Mouse (Mus musculus) MEL (cell line): ENCODE measurements around the gene Unc13b. TPM values are rescaled to one million over a fixed set of nuclear protein-coding genes. Genes with fewer than 3 reads are reported as not detected.

ENCODE experiments used
- DNase-seq: peaks from one replicate; pipeline ENCODE4 v3.0.0; 2011; ENCODE audit warnings: low read depth, low spot score
- H3K27ac ChIP-seq: 2 replicates; pipeline ENCODE4 v1.5.1; 2012; ENCODE audit warnings: low read depth, mild to moderate bottlenecking, control low read depth, low read length, moderate library complexity; ENCODE audit not compliant: control insufficient read depth
- H3K27me3 ChIP-seq, 2 experiments: fragments of 150-350 bp in 1 of 2; sonication (generic) in 1 of 2; 2 replicates each; pipeline ENCODE4 v1.6.1; 2012; ENCODE audit warnings: low read length in 2 of 2, mild to moderate bottlenecking in 2 of 2, improper control_type of control experiment in 1 of 2, moderate library complexity in 1 of 2; ENCODE audit not compliant: insufficient read depth in 2 of 2, control insufficient read depth in 1 of 2
- H3K36me3 ChIP-seq, 2 experiments: 2 replicates each; pipeline ENCODE4 v1.6.1; 2012 to 2014; ENCODE audit warnings: low read length in 2 of 2, improper control_type of control experiment in 1 of 2, inconsistent platforms in 1 of 2, mild to moderate bottlenecking in 1 of 2; ENCODE audit not compliant: insufficient read depth in 2 of 2, control insufficient read depth in 1 of 2
- H3K4me1 ChIP-seq, 2 experiments: fragments of 150-350 bp in 1 of 2; sonication (generic) in 1 of 2; 2 replicates each; pipeline ENCODE4 v1.6.1; 2012; ENCODE audit warnings: low read length in 2 of 2, improper control_type of control experiment in 1 of 2, mild to moderate bottlenecking in 1 of 2; ENCODE audit not compliant: insufficient read depth in 2 of 2, control insufficient read depth in 1 of 2
- H3K4me3 ChIP-seq, 2 experiments: fragments of 150-350 bp in 1 of 2; sonication (generic) in 1 of 2; 2 replicates each; pipeline ENCODE4 v1.5.1; 2012; ENCODE audit warnings: low read depth in 2 of 2, low read length in 2 of 2, mild to moderate bottlenecking in 2 of 2, moderate library complexity in 2 of 2, control low read depth in 1 of 2, improper control_type of control experiment in 1 of 2; ENCODE audit not compliant: control insufficient read depth in 1 of 2, insufficient read depth in 1 of 2
- H3K79me2 ChIP-seq: 2 replicates; pipeline ENCODE4 v1.6.1; 2012; ENCODE audit warnings: mild to moderate bottlenecking, low read length, moderate library complexity; ENCODE audit not compliant: control insufficient read depth, poor library complexity, insufficient read depth
- H3K9ac ChIP-seq: 2 replicates; pipeline ENCODE4 v1.6.1; 2012; ENCODE audit warnings: low read depth, mild to moderate bottlenecking, control low read depth, low read length, moderate library complexity; ENCODE audit not compliant: control insufficient read depth, poor library complexity, severe bottlenecking
- H3K9me3 ChIP-seq: fragments of 150-350 bp; sonication (generic); replicated peaks from 2 replicates; pipeline ENCODE4 v1.6.1; 2012; ENCODE audit warnings: mild to moderate bottlenecking, low read length, improper control_type of control experiment, moderate library complexity; ENCODE audit not compliant: insufficient read depth
- BHLHE40 ChIP-seq: IDR thresholded peaks from 2 replicates; pipeline ENCODE4 v1.6.1; 2012; ENCODE audit warnings: low read depth, mild to moderate bottlenecking, inconsistent platforms, low read length, improper control_type of control experiment, borderline replicate concordance
- CHD2 ChIP-seq: IDR thresholded peaks from 2 replicates; pipeline ENCODE4 v1.6.1; 2011; ENCODE audit warnings: low read length, improper control_type of control experiment
- CTCF ChIP-seq, 3 experiments: IDR thresholded peaks in 2 of 3; conservative IDR thresholded peaks in 1 of 3; 2 replicates each; pipeline ENCODE4 v1.5.1; 2011 to 2012; ENCODE audit warnings: low read length in 3 of 3, low read depth in 2 of 3, mild to moderate bottlenecking in 2 of 3, improper control_type of control experiment in 1 of 3, inconsistent platforms in 1 of 3, mixed read lengths in 1 of 3, moderate library complexity in 1 of 3; ENCODE audit not compliant: control insufficient read depth in 1 of 3, insufficient read depth in 1 of 3, poor library complexity in 1 of 3, severe bottlenecking in 1 of 3
- E2F4 ChIP-seq: IDR thresholded peaks from 2 replicates; pipeline ENCODE4 v1.6.1; 2011; ENCODE audit warnings: low read depth, low read length, improper control_type of control experiment, borderline replicate concordance
- ELF1 ChIP-seq: IDR thresholded peaks from 2 replicates; pipeline ENCODE4 v1.6.1; 2014; ENCODE audit warnings: low read depth, mild to moderate bottlenecking, inconsistent platforms, low read length, improper control_type of control experiment, moderate library complexity
- EP300 ChIP-seq, 2 experiments: IDR thresholded peaks; 2 replicates each; pipeline ENCODE4 v1.6.1; 2011; ENCODE audit warnings: improper control_type of control experiment in 2 of 2, low read length in 2 of 2, low read depth in 1 of 2, mild to moderate bottlenecking in 1 of 2
- GABPA ChIP-seq: IDR thresholded peaks from 2 replicates; pipeline ENCODE4 v1.6.1; 2012; ENCODE audit warnings: low read depth, mild to moderate bottlenecking, inconsistent platforms, low read length, improper control_type of control experiment, moderate library complexity
- HCFC1 ChIP-seq: IDR thresholded peaks from 2 replicates; pipeline ENCODE4 v1.6.1; 2012; ENCODE audit warnings: low read depth, mild to moderate bottlenecking, inconsistent platforms, low read length, improper control_type of control experiment, moderate library complexity
- KAT2A ChIP-seq: conservative IDR thresholded peaks from 2 replicates; pipeline ENCODE4 v1.6.1; 2012; ENCODE audit warnings: low read depth, low read length, improper control_type of control experiment, inconsistent platforms
- MAFK ChIP-seq: IDR thresholded peaks from 2 replicates; pipeline ENCODE4 v1.6.1; 2011; ENCODE audit warnings: low read depth, mild to moderate bottlenecking, low read length, improper control_type of control experiment, borderline replicate concordance
- MYB ChIP-seq: IDR thresholded peaks from 2 replicates; pipeline ENCODE4 v1.6.1; 2011; ENCODE audit warnings: mild to moderate bottlenecking, low read depth, low read length, improper control_type of control experiment
- MYC ChIP-seq: IDR thresholded peaks from 2 replicates; pipeline ENCODE4 v1.6.1; 2011; ENCODE audit warnings: low read depth, mild to moderate bottlenecking, low read length, improper control_type of control experiment, moderate library complexity
- NELFE ChIP-seq: IDR thresholded peaks from 2 replicates; pipeline ENCODE4 v1.6.1; 2011; ENCODE audit warnings: low read depth, low read length, improper control_type of control experiment
- NRF1 ChIP-seq: IDR thresholded peaks from 2 replicates; pipeline ENCODE4 v1.6.1; 2014; ENCODE audit warnings: low read depth, mild to moderate bottlenecking, inconsistent platforms, low read length, improper control_type of control experiment, moderate library complexity; ENCODE audit not compliant: poor library complexity, insufficient read depth, severe bottlenecking
- POLR2A ChIP-seq, 2 experiments: IDR thresholded peaks; 2 replicates each; pipeline ENCODE4 v1.6.1; 2011 to 2012; ENCODE audit warnings: low read length in 2 of 2, mild to moderate bottlenecking in 2 of 2, control low read depth in 1 of 2, improper control_type of control experiment in 1 of 2, low read depth in 1 of 2, moderate library complexity in 1 of 2; ENCODE audit not compliant: control insufficient read depth in 1 of 2, insufficient read depth in 1 of 2, poor library complexity in 1 of 2
- POLR2AphosphoS2 ChIP-seq: IDR thresholded peaks from 2 replicates; pipeline ENCODE4 v1.6.1; 2011; ENCODE audit warnings: low read length, improper control_type of control experiment
- POLR2AphosphoS5 ChIP-seq: IDR thresholded peaks from 2 replicates; pipeline ENCODE4 v1.6.1; 2012; ENCODE audit warnings: low read depth, borderline replicate concordance, mild to moderate bottlenecking, inconsistent platforms, low read length, moderate library complexity, mixed read lengths
- RAD21 ChIP-seq: IDR thresholded peaks from 2 replicates; pipeline ENCODE4 v1.6.1; 2011; ENCODE audit warnings: mild to moderate bottlenecking, low read depth, low read length, improper control_type of control experiment
- RCOR1 ChIP-seq: IDR thresholded peaks from 2 replicates; pipeline ENCODE4 v1.6.1; 2012; ENCODE audit warnings: low read depth, mild to moderate bottlenecking, inconsistent platforms, low read length, improper control_type of control experiment
- SIN3A ChIP-seq: IDR thresholded peaks from 2 replicates; pipeline ENCODE4 v1.6.1; 2012; ENCODE audit warnings: low read length, improper control_type of control experiment, inconsistent platforms
- SMC3 ChIP-seq: IDR thresholded peaks from 2 replicates; pipeline ENCODE4 v1.6.1; 2011; ENCODE audit warnings: low read depth, low read length, improper control_type of control experiment
- TAL1 ChIP-seq: IDR thresholded peaks from 2 replicates; pipeline ENCODE4 v1.6.1; 2012; ENCODE audit warnings: mild to moderate bottlenecking, inconsistent platforms, low read length, moderate library complexity, mixed read lengths
- UBTF ChIP-seq: IDR thresholded peaks from 2 replicates; pipeline ENCODE4 v1.6.1; 2012; ENCODE audit warnings: low read depth, mild to moderate bottlenecking, inconsistent platforms, low read length, improper control_type of control experiment, moderate library complexity, borderline replicate concordance; ENCODE audit not compliant: insufficient read depth
- USF1 ChIP-seq: IDR thresholded peaks from 2 replicates; pipeline ENCODE4 v1.6.1; 2014; ENCODE audit warnings: low read depth, mild to moderate bottlenecking, inconsistent platforms, low read length, improper control_type of control experiment, moderate library complexity
- USF2 ChIP-seq, 2 experiments: IDR thresholded peaks; 2 replicates each; pipeline ENCODE4 v1.6.1; 2011 to 2012; ENCODE audit warnings: improper control_type of control experiment in 2 of 2, low read length in 2 of 2, borderline replicate concordance in 1 of 2, inconsistent platforms in 1 of 2, low read depth in 1 of 2, mild to moderate bottlenecking in 1 of 2; ENCODE audit not compliant: insufficient read depth in 1 of 2
- ZC3H11A ChIP-seq: IDR thresholded peaks from 2 replicates; pipeline ENCODE4 v1.6.1; 2012; ENCODE audit warnings: low read depth, mild to moderate bottlenecking, inconsistent platforms, low read length, improper control_type of control experiment
- ZKSCAN1 ChIP-seq: IDR thresholded peaks from 2 replicates; pipeline ENCODE4 v1.6.1; 2012; ENCODE audit warnings: low read depth, mild to moderate bottlenecking, inconsistent platforms, low read length, improper control_type of control experiment, moderate library complexity
- ZNF384 ChIP-seq: IDR thresholded peaks from 2 replicates; pipeline ENCODE4 v1.6.1; 2012; ENCODE audit warnings: low read depth, mild to moderate bottlenecking, inconsistent platforms, low read length, improper control_type of control experiment
- polyA plus RNA-seq, 2 experiments: library from polyadenylated mRNA; stranded (reverse) in 1 of 2; unstranded in 1 of 2; fragments of >175 nt in 1 of 2; fragments of >200 nt in 1 of 2; gene quantifications; 2 replicates each; pipeline versions ENCODE4 v1.2.1 to v1.2.4; 2012; ENCODE audit warnings: low replicate concordance in 2 of 2, low read depth in 1 of 2; ENCODE audit not compliant: insufficient read length in 2 of 2, insufficient read depth in 1 of 2, missing spikeins in 1 of 2
- total RNA-seq: library from RNA; depleted of rRNA; stranded (reverse); fragments of 300-350 nt; gene quantifications from 2 replicates; pipeline ENCODE4 v1.2.3, GENCODE M21; 2012

Unc13b gene
- total and polyA plus RNA-seq, 3 experiments: 5.4 to 9.6 TPM; not detected in 1

GRCm38 (mm10) chr4:43074923-43075322 is 16.2 kb downstream of the Unc13b start:
- TF ChIP-seq RAD21 (no peak), POLR2AphosphoS2 (no peak), RCOR1 (no peak), UBTF (no peak), MYC (no peak), POLR2A (IDR thresholded peaks at IDR 0.05; ENCODE audit: control insufficient read depth in 1 of 2, insufficient read depth in 1 of 2, low read depth in 1 of 2, low read length in 2 of 2, poor library complexity in 1 of 2) (no peak), HCFC1 (no peak), MYB (no peak), POLR2AphosphoS5 (no peak), NELFE (no peak), KAT2A (no peak), CHD2 (no peak), CTCF (IDR thresholded peaks at IDR 0.05 in 2 of 3, conservative IDR thresholded peaks at IDR 0.05 in 1 of 3; ENCODE audit: control insufficient read depth in 1 of 3, insufficient read depth in 1 of 3, low read depth in 2 of 3, low read length in 3 of 3, poor library complexity in 1 of 3, severe bottlenecking in 1 of 3) (no peak), USF1 (no peak), SMC3 (no peak), TAL1 (no peak), EP300 (IDR thresholded peaks at IDR 0.05; ENCODE audit: low read depth in 1 of 2, low read length in 2 of 2) (no peak), ZC3H11A (no peak), MAFK (no peak), NRF1 (no peak)
- DNase-seq: no peak
- no peaks in the 10 kb centered on the region for H3K4me1 ChIP-seq

GRCm38 (mm10) chr4:43078071-43078718 is 19.4 kb downstream of the Unc13b start:
- Histone ChIP-seq H3K4me1 (no peaks in the 10 kb centered on the region), H3K9me3 (no peaks in the 10 kb centered on the region), H3K9ac (no peak overlapping the region), H3K36me3 (no peaks in the 10 kb centered on the region), H3K27ac (no peak overlapping the region), H3K79me2 (no peaks in the 10 kb centered on the region), H3K4me3 (no peak overlapping the region), H3K27me3 (no peaks in the 10 kb centered on the region)
- DNase-seq: no peak
- no peak for TF ChIP-seq BHLHE40
- no peak for TF ChIP-seq ELF1
- TF ChIP-seq RCOR1: no peak
- TF ChIP-seq MYB: no peak
- TF ChIP-seq ZNF384: no peak
- no peak for TF ChIP-seq POLR2AphosphoS5
- no peak for TF ChIP-seq POLR2AphosphoS2
- no peak for TF ChIP-seq ZKSCAN1
- no peak for TF ChIP-seq MAFK
- TF ChIP-seq E2F4: no peak
- no peak for TF ChIP-seq SIN3A
- no peak for TF ChIP-seq USF2 (IDR thresholded peaks at IDR 0.05; ENCODE audit: borderline replicate concordance in 1 of 2, insufficient read depth in 1 of 2, low read depth in 1 of 2, low read length in 2 of 2)
- no peak for TF ChIP-seq GABPA
- TF ChIP-seq SMC3: no peak

More at GRCm38 (mm10) chr4:43074923-43075322, 16.2 kb downstream of the Unc13b start:
- H3K9ac ChIP-seq: no peak overlapping the region
- H3K36me3 ChIP-seq: no peaks in the 10 kb centered on the region
- no peaks in the 10 kb centered on the region for H3K9me3 ChIP-seq
- H3K79me2 ChIP-seq: no peaks in the 10 kb centered on the region
- no peaks in the 10 kb centered on the region for H3K27me3 ChIP-seq
- no peak overlapping the region for H3K4me3 ChIP-seq
- H3K27ac ChIP-seq: no peak overlapping the region
